Mouse (Mus musculus): ENCODE results near the gene Numbl.
A peak's percentile ranks its signal among the peaks of the same experiment; 100 is the strongest.
"Not testable (repeated sequence)": the region's sequence is repeated elsewhere in the genome, so short reads cannot be mapped to it uniquely, and the experiment has no call there.

Gene Numbl

DNA sequence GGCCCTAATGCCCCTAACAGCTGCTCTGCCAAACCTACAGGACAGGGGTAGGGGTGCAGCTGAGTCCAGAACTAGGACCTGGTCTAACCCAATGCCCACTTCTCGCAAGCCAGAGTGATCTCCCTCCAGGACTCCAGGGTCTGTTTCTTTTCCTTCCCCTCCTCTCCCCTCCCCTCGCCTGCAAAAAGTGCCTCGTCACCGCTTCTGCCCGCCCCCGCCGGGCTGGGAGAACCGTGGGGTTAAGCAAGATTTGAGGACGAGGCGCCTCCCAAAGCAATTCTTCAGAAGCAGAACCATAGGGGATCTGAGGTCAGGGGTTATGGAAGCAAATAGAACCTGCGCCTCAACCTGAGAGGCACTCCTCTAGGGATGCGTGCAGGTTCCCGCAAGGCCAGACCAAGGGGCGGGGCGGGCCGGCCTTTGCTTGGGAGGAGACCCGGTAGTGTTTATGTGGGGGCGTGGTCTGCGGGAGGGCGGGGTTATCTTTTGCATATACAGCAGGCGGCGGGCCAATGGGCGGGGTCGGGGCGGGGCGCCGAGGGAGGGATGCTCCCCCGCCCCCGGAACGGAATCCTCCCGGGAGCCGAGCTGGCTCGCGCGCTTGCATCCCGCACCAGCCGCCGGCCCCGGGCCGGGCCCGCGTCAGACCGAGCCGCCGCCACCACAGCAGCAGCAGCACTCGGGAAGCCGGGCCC lies at the start of gene Numbl:
Numbl (plus strand) TSS at position 229 of the 695 bp plus-strand sequence.
- peak; percentile 96 for DNase-seq

DNA sequence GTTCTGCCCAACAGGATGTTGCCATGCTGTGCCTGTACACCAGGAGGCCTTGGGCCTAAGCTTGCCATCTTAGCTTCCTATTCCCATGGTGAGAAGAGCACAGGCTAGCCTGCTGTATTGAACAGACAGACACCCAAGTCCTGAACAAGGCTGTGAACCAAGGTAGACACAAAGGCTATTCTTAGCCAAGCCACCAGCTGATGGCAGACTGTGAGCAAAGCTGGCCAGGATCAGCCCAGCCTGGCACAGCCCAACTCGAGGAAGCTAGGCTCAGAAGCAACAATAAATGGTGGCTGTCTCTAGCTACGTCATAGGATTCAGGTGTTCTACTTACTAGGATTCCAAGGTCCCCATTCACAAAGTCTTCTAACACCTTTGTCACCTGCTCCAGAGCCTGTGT lies 45.6 kb upstream of the Numbl start:
- no peak for DNase-seq

DNA sequence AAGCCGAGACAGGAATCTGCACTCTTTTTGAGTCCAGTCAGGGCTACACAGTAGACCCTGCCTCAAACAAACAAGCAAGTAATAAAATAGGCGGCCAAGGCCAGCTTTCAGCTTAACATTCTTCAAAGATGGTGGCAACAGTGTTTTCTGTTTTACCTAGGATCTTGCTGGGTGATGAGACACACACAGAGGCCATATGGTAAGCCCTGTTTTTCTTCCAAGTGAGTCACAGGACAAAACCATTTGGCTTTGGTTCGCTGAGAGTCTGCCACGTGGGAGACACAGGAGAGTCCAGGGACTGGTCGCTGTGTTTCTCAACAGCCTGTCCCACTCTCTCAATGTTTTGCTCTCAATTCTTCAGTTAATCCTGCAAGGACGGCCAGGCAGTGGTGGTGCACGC lies 39.6 kb upstream of the Numbl start:
- DNase-seq = peak; percentile 67 to 78

DNA sequence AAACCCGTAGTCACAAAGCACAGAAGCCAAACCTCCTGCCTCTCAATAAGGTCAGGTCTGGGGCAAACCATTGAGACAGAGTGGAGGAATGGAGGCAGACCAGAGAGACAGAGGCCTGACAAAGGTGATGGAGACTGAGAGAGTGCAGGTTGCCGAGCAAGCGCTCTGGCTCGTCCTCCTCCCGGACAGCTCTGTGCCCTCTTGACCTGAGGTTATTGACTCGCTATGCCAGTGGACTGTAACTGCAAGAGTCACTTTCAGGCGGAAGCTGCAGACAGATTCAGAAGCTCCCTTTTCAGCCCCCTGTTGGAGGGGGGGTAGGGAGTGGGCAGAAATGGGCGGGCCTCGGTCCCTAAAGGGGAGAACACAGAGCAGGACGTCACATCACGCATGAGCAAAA lies 38.3 kb upstream of the Numbl start:
- DNase-seq = no peak

DNA sequence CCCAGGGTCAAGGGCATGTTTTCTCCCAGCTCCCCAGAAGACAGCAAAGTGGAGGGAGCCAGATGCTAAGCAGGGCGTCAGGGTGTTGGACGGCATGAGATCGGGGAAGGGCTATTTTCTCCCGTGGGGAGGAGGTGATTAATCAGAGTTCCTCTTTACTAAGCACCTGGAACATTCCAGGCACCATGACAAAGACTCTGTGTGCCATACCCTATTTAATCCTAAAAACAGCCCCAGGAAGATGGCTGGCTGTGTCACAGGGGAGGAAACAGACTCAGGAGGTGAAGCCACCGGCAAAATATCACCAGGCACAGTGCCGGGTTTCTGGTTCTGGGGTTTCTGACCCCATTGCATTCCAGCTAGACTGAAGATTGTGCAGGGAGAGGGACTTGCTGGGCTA lies 36.3 kb upstream of the Numbl start:
- no peak for DNase-seq

DNA sequence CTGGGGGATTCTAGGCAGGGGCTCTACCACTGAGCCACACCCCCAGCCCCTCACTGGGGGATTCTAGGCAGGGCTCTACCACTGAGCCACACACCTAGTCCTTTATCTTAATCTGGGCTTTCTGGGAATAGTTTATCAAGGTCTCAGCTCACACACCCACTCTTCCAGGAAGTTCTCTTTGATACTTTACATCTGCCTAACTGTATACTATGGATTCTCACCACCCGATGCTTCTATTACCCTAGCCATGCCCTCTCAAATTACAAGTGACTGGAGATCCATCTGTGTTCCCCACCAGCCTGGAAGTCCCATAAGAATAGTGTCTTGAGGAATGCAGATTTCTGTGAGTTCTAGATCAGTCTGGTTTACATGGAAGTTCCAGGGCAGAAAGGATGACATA lies 35.7 kb upstream of the Numbl start:
- no peak for DNase-seq

DNA sequence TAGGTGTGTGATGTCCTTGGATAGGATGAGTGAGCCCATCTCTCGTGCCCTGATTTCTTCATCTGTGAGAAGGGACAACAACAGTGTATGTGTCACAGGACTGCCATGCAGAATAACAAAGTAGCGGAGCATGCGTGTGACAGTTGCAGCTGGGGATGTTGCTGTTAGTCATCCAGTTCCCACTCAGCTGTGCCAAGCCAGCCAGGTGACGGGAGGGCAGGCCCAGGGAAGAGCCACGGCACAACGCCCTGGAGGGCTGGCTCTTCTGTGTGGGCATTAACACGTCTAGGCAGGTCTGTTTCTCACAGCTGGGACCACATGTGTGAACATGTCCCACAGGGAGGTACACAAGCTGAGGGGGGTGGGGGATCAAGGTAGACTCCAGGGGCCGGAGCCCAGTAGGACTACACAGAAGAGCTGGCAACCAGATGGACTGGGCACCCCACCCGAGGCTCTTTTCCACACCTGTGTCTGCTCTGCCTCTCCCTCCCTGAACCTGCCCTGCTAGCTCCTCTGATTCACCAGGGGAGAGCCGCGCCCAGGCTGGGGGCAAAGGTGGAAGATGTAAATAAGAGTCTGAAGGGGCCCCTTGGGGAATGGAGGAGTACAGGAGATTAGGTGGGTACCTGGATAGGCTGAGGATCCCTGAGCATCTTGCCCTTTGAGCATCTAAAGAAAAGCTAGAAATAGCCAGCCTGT lies 33.2 kb upstream of the Numbl start:
- DNase-seq = peak; percentile 32 to 46

DNA sequence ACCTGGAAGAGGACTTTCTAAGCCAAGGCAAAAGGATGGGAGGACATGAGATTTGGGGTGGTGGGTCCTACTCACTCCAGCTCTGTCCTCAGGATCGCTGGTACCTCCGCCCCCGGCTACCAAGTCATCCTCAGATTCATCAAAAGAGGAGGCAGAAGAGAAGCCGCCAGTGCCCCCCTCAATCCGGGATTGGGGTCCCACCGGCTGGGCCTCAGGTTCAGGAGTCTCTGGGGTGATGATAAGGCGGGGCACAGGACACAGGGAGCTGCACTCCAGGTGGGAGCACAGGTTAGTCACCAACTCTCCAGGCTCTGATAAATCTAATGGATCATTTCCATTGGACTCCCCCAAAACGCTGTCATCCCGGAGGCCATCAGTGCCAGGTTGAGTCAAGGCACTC lies 31.0 kb upstream of the Numbl start:
- peak; percentile 21 to 40 for DNase-seq

DNA sequence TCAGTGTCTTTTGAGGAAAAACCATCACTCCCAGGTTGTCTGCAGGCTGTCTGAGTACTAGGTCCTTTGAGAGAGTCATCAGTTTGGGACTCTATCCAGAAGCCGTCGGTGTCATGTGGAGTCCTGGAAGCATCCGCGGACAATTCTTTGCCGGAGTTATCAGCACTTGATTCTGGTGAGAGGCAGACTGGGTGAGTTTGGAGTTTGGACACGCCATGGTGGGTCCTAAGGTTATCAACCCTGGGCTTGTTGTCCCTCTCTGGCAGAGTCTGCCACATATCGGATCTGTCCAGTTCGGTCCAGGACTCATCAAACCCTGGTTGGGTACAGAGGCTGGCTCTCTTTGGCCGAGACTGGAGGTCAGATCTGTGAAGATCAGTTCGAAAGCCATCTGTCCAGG lies 30.6 kb upstream of the Numbl start:
- DNase-seq = peak; percentile 60 to 66

DNA sequence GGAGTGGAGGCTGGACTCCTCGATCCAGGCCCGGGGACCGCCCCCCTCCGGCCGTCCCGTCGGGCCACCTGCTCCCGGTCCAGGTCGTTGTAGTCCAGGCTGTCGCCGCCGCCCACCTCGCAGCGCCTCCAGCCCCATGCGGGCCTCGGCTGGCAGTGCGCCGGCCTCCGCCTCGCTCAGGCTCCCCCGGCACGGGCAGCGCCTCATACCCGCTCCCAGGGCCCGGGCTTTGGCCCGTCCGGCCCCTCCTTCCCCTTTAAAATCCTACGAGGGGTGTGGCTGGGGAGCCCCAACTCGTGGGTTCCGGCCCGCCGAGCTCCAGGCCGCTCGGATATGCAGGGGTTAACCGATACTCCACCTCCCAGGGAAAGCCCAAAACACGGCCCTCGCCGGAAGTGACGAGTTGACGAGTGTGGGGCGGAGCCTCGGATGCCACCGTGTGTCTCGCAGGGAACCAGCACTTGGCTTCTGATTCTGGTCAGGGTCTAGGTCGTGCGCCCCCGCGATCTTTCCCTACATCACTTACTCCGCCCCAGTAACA lies 29.9 kb upstream of the Numbl start, which contains the start of gene Itpkc:
Itpkc (minus strand) TSS at position 381 of the 541 bp plus-strand sequence.
- peak; percentile 89 to 92 for DNase-seq

DNA sequence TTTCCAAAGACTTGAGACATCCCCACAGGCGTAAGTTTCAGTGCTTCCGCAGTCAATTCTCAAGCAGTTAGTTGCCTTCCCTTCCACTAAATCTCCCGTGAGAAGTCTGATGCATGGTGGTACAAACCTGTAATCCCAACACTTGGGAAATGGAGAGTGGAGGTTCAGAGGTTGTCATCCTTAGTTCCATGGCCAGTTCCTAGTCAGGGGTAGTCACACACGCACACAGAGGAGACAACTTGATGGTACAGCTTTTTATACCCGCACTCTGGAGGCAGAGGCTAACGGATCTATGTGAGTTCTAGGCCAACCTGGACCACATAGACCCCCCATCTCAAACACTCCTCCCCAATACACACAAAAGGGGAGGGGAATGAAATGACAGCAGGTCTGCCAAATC lies 29.4 kb upstream of the Numbl start:
- DNase-seq = no peak

DNA sequence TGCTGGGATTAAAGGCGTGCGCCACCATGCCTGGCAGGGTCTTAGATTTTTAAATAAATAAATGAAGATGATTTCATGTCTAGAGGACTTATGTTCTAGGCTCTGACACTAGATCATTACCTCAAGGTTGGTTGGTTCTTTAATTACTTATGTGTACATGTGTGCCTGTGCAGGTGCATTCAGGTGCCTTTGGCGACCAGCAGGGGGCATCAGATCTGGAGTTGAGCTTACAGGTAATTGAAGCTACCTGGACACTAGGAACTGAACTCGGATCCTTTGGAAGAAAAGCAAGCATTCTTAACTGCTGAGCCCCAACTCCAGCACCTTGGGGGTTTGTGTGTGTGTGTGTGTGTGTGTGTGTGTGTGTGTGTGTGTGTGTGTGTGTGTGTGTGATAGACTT lies 27.5 kb upstream of the Numbl start:
- no peak for DNase-seq

DNA sequence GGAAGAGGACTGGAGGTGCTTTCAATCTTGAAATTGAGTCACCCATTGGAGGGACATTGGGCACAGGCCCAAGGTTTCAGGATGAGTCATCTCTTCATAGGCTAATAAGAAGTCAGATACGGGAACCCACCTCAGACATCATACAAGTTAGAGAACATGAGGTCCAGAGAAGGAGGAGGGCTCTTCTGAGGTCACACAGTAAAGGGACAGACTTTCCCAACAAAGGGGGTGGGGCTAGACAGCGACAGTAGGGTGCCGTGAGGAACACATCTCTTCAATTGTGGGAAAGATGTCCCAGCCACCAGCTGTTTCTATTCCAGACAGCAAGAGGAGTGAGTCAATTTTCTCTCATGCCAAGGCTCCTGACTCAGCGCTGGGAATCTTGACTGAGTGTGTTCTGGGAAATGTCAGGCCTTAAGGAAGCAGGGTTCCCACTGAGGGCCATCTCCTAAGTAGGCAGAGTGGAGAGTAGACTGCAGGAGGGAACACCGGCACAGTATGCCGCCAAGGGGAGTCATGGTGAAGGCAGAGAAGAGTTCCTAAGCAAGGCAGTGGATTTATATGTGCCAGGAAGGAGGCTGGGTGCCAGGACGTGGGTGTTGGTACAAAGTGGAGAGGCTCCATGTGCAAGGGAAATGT lies 26.4 kb upstream of the Numbl start:
- DNase-seq = no peak

DNA sequence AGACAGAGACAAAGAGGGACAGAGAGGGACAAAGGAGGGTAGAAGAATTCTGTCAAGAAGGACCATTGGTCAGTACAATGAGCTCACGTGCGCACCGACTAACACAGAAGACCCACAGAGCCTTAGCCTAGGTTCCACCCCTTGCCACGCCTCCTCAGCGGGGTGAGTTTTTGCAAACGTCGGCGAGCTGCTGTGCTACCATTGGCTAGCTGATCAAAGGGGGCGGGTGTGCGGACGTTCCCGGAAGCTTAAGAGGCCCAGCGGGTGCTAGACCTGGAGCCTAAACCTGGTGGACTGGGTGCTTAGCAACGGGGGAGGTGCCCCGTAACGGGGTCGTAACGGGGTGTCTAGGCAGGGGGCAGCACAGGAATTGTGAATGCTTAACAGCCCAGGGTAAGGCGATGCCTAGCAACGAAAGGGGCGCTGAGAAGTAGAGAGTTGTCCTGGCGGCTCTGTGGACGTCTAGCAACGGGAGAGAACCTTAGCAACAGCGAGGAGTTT lies 25.4 kb upstream of the Numbl start, which contains the start of gene Coq8b:
Coq8b (plus strand) TSS at position 243 of the 501 bp plus-strand sequence.
- DNase-seq = peak; percentile 88 to 96

DNA sequence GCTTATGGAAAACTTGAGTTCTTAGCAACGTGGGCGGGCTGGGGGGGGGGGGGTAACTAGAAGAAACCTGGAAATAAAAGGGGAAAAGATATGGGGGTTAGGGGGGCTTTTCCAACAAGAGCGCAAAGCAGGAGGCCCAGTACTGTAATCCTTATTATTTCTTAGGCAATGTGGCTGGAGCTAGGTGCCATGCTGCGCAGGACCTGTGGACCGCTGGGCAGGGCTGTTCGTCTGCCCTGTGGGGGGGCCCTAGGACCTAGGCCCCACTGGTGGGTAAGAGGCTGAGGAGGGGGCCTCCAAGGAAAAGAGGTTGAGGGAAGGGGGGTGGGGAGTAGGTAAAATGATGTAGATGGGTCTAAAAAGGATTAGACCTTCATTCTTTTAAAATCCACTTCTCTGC lies 24.9 kb upstream of the Numbl start:
- no peak for DNase-seq

DNA sequence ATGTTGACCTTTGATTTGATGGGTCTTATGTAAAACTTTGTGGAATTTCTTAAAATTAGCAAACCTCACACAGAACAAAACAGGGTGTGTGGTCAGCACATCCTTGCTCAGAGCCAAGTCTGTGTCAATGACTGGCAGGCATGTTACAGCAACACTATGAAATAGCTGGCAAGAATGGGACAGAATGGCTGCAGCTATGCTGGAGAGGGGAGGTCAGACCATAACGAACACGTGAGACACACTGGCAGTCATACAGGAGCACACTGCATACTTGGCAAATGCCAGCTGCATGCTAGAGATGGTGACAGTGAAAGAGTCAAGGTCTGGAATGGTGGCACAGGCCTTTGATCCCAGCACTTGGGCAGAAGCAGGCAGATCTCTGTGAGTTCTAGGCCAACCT lies 22.5 kb upstream of the Numbl start:
- no peak for DNase-seq

DNA sequence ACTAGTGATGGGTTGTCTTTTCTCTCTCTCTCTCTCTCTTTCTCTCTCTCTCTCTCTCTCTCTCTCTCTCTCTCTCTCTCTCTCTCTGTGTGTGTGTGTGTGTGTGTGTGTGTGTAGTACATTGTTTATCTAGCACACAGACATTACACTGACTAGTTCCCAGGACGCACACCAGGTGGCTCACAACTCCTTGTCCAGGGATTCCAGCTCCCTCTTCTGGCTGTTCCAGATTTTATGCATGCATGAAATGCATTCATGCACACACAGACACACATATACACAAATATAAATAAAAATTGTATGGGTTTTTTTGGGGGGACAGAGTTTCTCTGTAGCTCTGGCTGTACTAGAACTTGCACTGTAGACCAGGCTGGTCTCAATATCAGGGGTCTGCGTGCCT lies 20.7 kb upstream of the Numbl start:
- no peak for DNase-seq

DNA sequence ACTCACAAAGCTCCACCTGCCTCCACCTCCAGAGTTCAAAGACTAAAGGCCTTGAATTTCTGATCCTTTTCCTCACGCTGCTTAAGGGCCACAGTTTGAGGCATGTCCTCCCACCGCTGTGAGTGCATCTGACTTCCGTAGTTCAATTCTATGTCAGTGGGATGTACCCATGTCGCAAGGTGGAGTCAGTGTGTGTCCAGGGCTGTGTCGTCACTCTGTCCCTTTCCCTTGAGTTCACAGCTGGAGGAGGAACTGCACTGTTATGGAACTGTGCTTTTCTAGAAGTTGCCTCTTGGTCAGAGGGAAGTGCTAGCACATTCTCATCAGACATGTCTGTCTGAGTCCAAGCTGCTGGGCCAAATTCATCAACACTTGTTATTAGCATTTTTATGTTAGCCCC lies 19.7 kb upstream of the Numbl start:
- no peak for DNase-seq

DNA sequence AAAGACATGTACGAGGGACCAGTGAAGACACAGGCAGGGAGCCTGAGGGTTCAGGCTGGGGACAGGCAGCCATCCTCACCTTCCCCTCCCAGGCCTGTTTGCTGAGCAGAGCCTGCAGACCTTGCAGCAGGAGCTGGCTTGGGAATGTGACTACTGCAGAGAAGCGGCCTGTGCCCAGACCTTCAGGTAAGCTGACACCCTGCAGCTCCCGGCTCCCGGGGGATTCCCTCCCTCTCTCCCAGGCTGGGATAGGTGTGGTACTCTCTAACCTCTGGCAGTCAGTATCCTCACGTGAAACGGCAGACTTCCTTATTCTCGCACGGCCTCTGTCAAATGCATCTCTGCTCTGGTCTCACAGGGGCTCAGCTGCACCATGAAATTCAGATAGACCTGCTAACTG lies 15.0 kb upstream of the Numbl start:
- no peak for DNase-seq

DNA sequence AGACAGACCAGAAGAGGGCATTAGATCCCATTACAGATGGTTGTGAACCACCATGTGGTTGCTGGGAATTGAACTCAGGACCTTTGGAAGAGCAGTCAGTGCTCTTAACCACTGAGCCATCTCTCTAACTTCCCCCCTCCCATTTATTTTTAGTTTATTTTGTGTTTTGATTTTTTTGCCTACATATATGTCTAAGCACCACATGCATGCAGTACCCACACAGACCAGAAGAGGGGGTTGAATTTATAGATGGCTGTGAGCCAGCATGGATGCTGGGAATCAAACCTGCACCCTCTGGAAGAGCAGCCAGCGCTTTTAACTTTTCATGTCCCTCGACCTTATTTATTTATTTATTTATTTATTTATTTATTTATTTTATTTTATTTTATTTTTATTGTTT lies 14.1 kb upstream of the Numbl start:
- not testable (repeated sequence) for DNase-seq

DNA sequence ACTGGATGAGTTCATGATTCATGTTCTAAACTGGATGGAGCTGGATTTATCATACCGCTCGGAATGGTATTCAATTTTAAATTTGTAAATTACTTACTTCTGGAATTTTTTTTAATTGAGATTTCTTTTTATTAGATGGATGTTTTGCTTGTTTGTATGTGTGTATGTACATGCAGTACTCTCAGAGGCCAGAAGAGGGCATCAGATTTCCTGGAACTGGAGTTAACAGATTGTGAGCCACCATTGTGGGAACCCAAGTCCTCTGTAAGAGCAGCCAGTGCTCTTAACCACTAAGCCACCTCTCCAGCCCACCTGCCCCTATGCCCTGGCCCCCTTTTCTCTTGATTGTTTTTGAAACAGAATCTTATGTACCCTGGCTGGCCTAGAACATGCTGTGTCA lies 9.1 kb upstream of the Numbl start:
- DNase-seq = peak in 1 of 2 experiments; percentile 30

DNA sequence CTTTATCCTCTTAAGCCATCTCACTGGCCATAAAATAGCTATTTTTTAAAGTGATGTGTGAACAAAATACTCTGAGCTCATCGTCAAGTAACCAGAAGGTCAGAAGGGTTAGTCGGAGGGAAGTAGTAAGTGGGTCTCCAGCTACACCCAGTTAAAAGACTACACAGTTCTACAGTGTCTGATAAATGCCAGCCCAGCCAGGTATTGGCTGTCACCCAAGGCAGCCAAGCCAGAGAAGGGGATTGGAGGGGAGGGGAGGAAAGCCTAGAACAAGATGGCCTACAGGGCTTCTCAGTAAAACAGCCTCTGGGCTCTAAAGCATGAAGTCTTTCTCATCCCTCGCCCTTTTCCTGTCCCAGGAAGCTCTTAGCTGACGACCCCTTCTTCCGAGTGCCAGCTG lies 8.3 kb upstream of the Numbl start:
- DNase-seq = no peak

DNA sequence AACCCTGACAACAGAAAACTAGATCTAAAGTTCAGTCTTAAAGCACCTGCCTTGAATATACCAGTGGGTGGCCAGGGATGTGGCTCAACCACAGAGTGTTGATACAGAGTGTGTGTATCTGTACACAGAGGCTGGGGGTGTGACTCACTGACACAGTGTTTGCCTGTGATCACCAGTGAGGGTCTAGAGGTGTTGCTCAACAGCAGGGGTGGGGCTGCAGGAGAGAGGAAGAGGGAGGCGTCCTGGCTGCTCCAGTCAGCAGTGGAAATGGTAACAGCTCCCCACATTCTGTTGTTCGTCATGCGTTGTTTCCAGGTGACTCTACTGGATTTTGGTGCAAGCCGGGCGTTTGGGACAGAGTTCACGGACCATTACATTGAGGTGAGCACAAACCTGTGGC lies 6.3 kb upstream of the Numbl start:
- no peak for DNase-seq

DNA sequence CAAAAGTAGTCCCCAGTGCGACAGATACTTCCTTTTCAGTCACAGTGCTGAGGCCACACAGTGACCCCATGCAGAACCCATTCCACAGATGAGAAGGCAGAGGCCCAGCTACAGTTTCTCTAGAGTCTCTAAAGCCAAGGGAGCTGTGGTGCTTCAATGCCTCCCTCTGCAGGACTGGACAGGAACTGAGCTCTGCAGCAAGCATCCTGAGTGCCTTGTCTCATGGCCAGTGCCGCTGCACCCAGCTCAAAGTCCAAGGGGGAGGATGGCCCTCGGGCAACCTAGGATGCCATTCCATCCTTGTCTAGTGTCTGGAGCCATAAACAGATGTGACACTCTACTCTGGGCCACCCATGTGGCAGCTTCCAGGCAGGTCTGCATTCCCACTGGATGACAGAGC lies 2.5 kb upstream of the Numbl start:
- peak in 1 of 2 experiments; percentile 39 for DNase-seq
